Mouse (Mus musculus) c-Kit-positive CD71-positive TER-119-negative erythroid progenitor cells, embryonic 14.5 days (primary cell): ENCODE data around the gene Prlh.

Experiments used
- DNase-seq: peaks from one replicate; pipeline ENCODE4 v3.0.0-alpha.2; 2013; ENCODE audit warnings: low read depth

The Prlh gene

GRCm38 (mm10) chr1:90952808-90953207 is at the start of gene Prlh:
Gene Prlh (plus strand): TSS chr1:90953108.
- DNase-seq, result no peak

GRCm38 (mm10) chr1:90903211-90903945 is 49.5 kb upstream of the Prlh start:
- no peak for DNase-seq

- DNase-seq, result no peak
Observed at GRCm38 (mm10) chr1:90903971-90904458, 48.9 kb upstream of the Prlh start.

GRCm38 (mm10) chr1:90904729-90905404 is 48.0 kb upstream of the Prlh start:
- no peak for DNase-seq

- peak; percentile 10 for DNase-seq
Observed at GRCm38 (mm10) chr1:90906357-90906756, 46.6 kb upstream of the Prlh start.

GRCm38 (mm10) chr1:90909161-90909560 is 43.7 kb upstream of the Prlh start:
- no peak for DNase-seq

GRCm38 (mm10) chr1:90909631-90910152 is 43.2 kb upstream of the Prlh start:
- no peak for DNase-seq

- no peak for DNase-seq
Observed at GRCm38 (mm10) chr1:90913231-90913630, 39.7 kb upstream of the Prlh start.

- DNase-seq, result no peak
Observed at GRCm38 (mm10) chr1:90914948-90915569, 37.8 kb upstream of the Prlh start, which contains the start of gene Mlph. Gene Mlph (plus strand): TSS chr1:90915085.

- DNase-seq, result no peak
Observed at GRCm38 (mm10) chr1:90917509-90917908, 35.4 kb upstream of the Prlh start.

- no peak for DNase-seq
Observed at GRCm38 (mm10) chr1:90921687-90922086, 31.2 kb upstream of the Prlh start.

GRCm38 (mm10) chr1:90926030-90926429 is 26.9 kb upstream of the Prlh start:
- no peak for DNase-seq

GRCm38 (mm10) chr1:90927308-90927707 is 25.6 kb upstream of the Prlh start:
- DNase-seq, result no peak

GRCm38 (mm10) chr1:90927929-90928574 is 24.9 kb upstream of the Prlh start:
- no peak for DNase-seq

GRCm38 (mm10) chr1:90928575-90928934 is 24.4 kb upstream of the Prlh start:
- DNase-seq, result peak; percentile 68

GRCm38 (mm10) chr1:90933001-90933400 is 19.9 kb upstream of the Prlh start:
- no peak for DNase-seq

- no peak for DNase-seq
Observed at GRCm38 (mm10) chr1:90936990-90937389, 15.9 kb upstream of the Prlh start.

GRCm38 (mm10) chr1:90939980-90940379 is 12.9 kb upstream of the Prlh start:
- no peak for DNase-seq

- DNase-seq, result peak; percentile 37
Observed at GRCm38 (mm10) chr1:90945171-90945570, 7.7 kb upstream of the Prlh start.

- DNase-seq, result no peak
Observed at GRCm38 (mm10) chr1:90947252-90947651, 5.7 kb upstream of the Prlh start.

- DNase-seq, result no peak
Observed at GRCm38 (mm10) chr1:90949309-90949708, 3.6 kb upstream of the Prlh start.

GRCm38 (mm10) chr1:90951670-90952069 is 1.2 kb upstream of the Prlh start:
- no peak for DNase-seq
